Mouse (Mus musculus) layer of hippocampus, adult 2 months (tissue): Measurements from ENCODE around the gene Il31ra. TPM values are rescaled to one million over a fixed set of nuclear protein-coding genes. Genes with fewer than 3 reads are reported as not detected.

ENCODE experiments used
- DNase-seq, 2 experiments: peaks; one replicate each; pipeline ENCODE4 v3.0.0; 2022; ENCODE audit warnings: low spot score in 2 of 2
- H3K27ac ChIP-seq: fragments of 200-600 bp; 2 replicates; pipeline ENCODE4 v1.8.1; 2022
- H3K4me3 ChIP-seq: fragments of 200-600 bp; 2 replicates; pipeline ENCODE4 v1.8.1; 2022; ENCODE audit warnings: mild to moderate bottlenecking
- CTCF ChIP-seq: fragments of 200-600 bp; conservative IDR thresholded peaks from 2 replicates; pipeline ENCODE4 v1.8.1; 2022; ENCODE audit warnings: antibody characterized with exemption, mild to moderate bottlenecking, moderate library complexity
- total RNA-seq, 2 experiments: library from RNA; stranded (reverse); gene quantifications; 2 replicates each; pipeline ENCODE4 v1.2.3; 2021

The Il31ra gene
- total RNA-seq, 2 experiments from 2014 or later, result 0.15 to 0.22 TPM

DNA sequence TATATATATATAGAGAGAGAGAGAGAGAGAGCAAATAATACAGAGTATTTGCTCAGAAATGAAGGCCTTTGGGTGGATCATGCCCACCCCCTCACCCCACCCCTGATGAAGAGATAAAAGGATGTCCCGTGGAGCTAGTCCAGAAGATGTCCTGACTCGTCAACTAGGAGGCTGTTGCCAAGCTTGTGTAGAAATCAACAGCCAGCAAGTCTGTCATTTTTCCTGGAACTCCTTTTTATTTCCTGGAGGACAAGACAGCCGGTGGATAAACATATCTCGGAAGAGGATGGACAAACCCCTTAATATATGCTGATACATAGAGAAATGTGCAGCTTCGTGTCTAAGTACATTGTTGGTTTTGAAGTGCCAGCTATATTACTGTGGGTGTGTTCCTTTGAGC lies 81.3 kb downstream of the Il31ra start:
- Histone ChIP-seq H3K27ac (no peak overlapping the region), H3K4me3 (no peak overlapping the region)
- DNase-seq, result no peak
- TF ChIP-seq CTCF, result no peak

DNA sequence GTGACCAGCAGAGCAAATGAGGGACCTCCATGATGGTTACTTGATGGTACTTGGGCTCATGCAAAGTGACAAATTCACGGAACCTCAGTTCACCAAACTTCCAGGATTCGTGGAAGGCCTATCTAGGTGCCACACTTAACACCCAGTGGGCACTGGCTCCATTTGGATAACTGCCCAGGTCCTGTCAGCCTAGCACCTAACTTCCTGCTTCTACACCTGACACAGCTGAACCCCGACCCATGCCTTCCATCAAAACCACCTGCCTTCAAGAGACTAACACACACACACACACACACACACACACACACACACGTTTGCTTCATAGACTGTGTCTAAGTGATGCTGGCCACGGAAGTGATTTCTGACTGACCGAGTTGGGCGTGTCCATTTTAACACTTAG lies 82.3 kb downstream of the Il31ra start:
- TF ChIP-seq CTCF, result no peak
- no peak overlapping the region for H3K27ac ChIP-seq
- no peak overlapping the region for H3K4me3 ChIP-seq
- DNase-seq, result no peak

DNA sequence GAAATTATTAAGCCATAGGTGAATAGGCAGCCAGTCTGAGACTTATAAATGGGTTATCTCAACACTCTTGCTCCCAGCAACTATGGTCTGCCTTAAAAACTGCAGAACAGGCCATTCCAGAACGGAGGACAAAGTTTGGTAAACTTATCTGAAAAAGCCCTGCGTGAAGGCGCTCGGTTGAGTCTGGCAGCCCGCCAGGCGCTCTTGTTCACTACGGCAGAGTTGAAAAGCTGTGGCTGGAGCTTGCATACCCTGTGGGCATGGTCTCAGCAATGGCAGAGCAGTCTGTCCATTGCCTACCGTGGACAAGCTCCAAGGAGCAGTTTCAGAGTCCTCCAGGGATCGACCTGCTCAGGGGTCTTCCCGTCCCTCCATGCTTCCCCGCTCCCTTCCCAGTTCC lies 82.9 kb downstream of the Il31ra start:
- no peak for TF ChIP-seq CTCF
- Histone ChIP-seq H3K4me3 (no peak overlapping the region), H3K27ac (no peak overlapping the region)
- no peak for DNase-seq

DNA sequence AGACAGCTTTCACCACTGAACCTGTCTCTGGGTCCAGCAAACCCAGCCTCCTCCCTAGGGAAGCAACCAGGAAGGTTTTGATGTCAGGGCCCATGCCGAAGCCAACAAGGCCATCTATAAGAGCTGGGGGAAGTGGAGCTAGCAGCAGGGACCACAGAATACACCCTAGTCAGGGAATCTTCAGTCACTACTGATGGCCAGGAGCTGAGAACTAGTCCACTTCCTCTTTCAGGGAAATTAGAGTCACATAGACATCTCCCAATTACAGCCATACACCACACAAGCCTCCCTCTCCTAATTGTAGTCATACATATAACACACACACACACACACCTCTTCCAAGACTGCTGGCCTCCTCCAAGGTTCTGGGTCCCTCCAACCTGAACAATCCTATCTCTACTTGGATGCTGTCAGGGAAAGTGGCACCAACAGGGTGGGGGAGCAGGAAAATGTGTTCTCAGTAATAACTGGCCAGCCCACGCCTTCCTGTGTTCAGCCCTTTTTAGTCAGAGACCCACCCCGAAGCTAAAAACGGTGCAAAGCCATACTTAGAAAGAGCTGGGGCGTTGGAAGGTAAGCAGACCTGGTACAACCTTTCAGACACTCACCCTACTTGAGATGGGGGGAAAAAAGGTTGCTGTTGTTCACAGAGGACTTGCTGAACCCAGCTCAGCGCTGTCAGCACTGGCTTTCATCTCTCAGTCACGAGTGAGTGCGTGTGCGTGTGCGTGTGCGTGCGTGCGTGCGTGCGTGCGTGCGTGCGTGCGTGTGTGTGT lies 83.5 kb downstream of the Il31ra start:
- no peak overlapping the region for H3K27ac ChIP-seq
- no peak for TF ChIP-seq CTCF
- DNase-seq, result no peak
- H3K4me3 ChIP-seq, result no peak overlapping the region

DNA sequence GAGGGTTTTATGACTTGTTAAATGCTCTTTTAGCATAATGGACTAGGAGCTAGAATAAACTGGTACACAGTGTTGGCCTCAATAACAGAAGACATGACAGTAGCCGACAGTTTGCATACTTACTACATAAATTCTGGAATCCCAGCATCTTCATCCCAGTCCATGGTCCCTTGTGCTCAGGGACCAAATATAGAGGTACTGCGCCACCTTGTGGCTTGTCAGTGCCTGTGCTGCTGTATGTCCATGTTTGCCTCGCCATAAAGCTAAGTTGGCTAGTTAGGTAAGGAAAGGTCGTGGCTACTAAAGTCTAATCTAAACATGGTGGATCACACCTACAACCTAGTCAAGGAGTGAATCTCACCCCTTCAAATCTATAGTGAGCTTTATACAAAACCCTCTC lies 84.7 kb downstream of the Il31ra start:
- TF ChIP-seq CTCF, result peak; percentile 98
- Histone ChIP-seq H3K4me3 (no peak overlapping the region), H3K27ac (no peak overlapping the region)
- peak; percentile 31 to 66 for DNase-seq

DNA sequence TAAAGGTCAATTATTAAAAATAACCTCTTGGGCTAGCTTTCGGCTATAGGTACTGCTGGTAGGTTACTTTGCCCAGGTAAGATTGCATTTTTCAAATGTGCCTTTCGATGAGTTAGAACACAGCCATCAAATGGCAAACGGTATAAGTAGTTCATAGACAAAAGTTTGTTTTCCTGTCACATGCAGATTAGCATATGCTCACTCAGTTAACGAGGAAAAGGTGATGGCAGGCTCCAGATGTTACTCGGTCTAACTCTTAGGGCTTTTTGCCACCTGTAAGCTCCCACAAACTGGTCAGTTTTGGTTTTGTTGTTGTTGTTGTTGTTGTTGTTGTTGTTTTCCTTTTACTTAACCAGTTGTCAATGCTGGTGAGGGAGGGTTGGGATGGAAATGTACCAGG lies 85.7 kb downstream of the Il31ra start:
- no peak for TF ChIP-seq CTCF
- Histone ChIP-seq H3K27ac (no peak overlapping the region), H3K4me3 (no peak overlapping the region)
- DNase-seq, result no peak

DNA sequence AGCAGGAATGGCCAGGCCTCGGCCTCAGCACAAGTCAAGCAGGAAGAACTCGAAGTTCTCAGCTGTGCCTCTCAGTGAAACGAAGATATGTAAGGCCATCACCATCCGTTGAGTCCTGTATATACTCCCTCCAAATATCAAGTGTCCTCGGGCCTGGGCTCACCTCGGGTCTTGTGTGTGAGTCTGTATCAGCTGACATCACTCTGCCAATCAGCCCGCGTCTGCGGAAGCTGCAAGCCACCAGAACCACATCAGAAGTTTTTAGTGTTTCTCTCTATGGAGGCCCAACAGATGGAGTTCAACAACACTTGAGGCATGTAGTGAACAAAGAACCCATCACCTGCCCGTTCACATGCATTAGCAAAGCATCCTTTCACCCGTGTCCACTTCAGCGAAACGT lies 86.5 kb downstream of the Il31ra start:
- no peak overlapping the region for H3K27ac ChIP-seq
- no peak overlapping the region for H3K4me3 ChIP-seq
- no peak for DNase-seq
- no peak for TF ChIP-seq CTCF

DNA sequence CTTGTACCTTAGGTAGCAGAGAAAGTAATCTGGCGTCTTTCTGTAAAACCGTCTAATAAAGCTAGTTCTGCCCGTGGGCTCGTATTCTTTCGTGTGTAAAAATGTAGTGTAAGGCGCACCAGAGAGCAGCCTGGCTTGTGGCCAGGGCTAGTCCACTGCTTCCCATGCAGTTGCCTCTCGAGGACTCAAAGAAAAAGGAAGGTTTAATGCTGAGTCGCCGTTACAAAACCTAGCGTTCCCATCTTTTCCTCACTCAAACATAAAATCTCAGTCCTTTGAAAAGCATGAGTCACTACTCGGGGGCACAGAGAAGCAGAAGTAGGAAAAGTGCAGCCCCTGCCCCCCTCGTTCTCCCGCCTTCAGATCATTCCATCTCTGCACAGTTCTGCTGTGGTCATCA lies 87.4 kb downstream of the Il31ra start:
- no peak for DNase-seq
- no peak overlapping the region for H3K27ac ChIP-seq
- TF ChIP-seq CTCF, result no peak
- H3K4me3 ChIP-seq, result no peak overlapping the region

DNA sequence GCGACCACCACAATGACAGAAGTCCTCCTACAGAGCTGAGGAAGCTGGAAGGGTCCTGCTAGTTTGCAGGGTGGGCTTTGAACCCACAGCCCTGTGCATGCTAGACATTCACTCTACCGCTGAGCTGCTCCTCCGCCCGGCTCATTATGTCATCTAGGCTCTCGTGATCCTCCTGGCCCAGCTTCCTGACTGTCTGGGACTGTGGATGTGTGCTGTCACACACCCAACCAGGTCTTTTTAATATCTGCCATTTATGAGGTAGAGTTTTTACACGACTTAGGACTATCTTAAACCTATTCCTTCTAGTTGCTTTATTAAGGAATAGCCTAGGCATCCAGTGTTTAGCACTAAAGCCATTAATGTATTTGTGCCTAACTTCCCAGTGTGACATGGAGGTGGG lies 88.7 kb downstream of the Il31ra start:
- H3K4me3 ChIP-seq, result no peak overlapping the region
- DNase-seq, result no peak
- no peak for TF ChIP-seq CTCF
- H3K27ac ChIP-seq, result no peak overlapping the region

DNA sequence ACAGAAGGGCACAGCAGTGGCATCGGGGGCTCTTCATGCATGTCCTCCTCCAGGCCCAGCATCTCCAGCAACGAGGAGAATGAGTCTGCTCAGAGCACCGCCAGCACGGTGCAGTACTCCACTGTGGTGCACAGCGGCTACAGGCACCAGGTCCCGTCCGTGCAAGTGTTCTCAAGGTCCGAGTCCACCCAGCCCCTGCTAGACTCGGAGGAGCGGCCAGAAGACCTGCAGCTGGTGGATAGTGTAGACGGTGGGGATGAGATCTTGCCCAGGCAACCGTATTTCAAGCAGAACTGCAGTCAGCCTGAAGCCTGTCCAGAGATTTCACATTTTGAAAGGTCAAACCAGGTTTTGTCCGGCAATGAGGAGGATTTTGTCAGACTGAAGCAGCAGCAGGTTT lies 90.3 kb downstream of the Il31ra start:
- no peak for TF ChIP-seq CTCF
- Histone ChIP-seq H3K27ac (no peak overlapping the region), H3K4me3 (no peak overlapping the region)
- DNase-seq, result no peak

DNA sequence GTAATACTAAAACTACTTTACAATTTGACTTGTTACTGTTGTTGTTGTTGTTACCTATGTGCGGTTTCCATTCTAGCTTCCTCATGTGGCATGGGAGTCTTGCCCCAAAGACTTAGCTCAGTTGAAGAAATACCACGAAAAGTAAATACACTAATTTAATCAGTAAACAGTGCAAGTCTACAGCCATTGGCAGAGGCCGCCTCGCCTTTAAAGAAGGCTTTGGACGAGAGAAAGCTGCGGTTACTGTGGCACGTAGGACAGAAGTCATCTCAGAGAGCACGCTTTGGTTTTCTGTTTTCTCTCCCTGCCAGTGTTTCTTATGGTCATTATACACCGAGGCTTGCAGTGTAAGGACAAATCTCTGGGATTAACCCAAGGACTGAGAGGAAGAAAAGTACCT lies 93.7 kb downstream of the Il31ra start:
- H3K27ac ChIP-seq, result no peak overlapping the region
- no peak overlapping the region for H3K4me3 ChIP-seq
- no peak for DNase-seq
- TF ChIP-seq CTCF, result no peak

DNA sequence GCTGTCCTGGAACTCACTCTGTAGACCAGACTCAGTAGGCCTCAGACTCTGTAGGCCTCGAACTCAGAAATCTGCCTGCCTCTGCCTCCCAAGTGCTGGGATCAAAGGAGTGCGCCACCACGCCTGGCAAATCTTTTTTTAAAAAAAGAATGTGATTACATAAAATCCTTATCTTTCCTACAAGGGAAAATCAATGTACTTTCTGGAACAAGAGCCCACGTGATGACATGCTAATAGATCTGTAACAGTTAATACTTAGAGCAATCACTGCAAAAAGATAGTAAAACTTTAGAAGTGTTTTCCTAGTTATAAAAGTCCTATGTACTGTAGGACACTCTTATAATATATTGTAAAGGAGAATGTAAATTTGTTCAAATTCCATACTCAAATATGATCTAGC lies 94.1 kb downstream of the Il31ra start:
- no peak for DNase-seq
- no peak for TF ChIP-seq CTCF
- no peak overlapping the region for H3K27ac ChIP-seq
- no peak overlapping the region for H3K4me3 ChIP-seq

DNA sequence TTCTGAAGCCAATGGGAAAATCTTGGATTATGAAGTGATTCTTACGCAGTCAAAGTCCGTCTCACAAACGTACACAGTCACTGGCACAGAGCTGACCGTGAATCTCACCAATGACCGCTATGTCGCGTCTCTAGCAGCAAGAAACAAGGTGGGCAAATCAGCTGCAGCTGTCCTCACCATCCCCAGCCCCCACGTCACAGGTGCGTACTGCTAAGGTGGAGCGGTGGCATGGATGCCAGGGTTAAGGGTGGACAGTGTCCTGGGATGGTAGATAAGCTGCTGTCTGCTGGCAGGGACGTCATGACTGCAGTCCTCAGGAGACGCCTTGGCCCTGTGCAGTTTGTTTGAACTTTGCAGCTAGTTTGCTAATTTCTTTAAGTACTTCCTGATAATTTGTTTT lies 99.6 kb downstream of the Il31ra start:
- TF ChIP-seq CTCF, result no peak
- no peak overlapping the region for H3K4me3 ChIP-seq
- DNase-seq, result no peak
- no peak overlapping the region for H3K27ac ChIP-seq

DNA sequence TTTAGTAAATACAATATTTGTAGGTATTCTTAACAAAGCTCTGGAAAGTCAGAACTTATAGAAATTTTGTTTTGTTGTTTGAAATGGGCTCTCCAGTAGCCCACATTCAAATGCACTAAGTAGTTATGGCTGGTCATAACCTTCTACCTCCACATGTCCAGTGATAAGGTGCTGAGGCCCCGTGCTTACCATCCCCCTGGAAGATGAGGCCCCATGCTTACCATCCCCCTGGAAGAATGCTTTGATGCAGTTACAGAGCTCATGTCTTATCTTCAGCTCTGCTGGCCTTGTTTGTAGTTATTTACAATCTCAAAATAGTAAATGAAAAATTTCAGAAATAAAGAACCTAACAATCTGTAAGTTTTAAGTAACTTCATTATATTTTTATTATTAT lies 101.9 kb downstream of the Il31ra start:
- Histone ChIP-seq H3K27ac (no peak overlapping the region), H3K4me3 (no peak overlapping the region)
- no peak for TF ChIP-seq CTCF
- DNase-seq, result no peak

DNA sequence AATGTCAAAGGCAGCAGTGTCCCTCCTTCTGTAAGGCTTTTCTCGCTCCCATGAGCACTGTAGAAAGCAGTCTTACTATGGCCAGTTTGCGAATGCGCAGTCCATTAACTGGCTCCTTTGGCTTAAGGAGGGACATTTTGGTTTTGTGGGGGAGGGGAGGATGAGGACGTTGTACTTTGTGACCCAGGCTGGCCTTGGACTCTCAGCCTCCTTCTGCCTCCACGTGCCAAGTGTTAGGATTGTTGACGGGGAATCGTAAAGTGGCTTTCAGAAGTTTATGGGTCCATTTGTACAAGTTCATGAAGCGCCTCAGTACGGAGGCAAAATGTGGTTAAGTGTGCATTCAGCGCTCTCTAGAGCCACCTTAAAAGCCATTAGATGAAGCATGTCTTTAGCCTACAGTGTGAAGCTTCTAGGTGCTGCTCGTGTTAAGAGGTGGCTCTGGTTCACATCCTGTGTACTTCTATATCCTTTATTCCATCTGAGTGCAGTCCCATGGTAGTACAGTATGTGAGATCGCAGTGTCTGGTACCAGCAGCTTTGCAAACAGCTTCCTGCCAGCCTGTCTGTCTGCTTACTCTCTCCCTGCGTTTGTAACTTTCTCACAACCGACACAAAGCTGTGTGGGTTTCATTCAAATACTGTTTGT lies 102.4 kb downstream of the Il31ra start:
- no peak for DNase-seq
- no peak overlapping the region for H3K4me3 ChIP-seq
- no peak overlapping the region for H3K27ac ChIP-seq
- no peak for TF ChIP-seq CTCF
